Mouse (Mus musculus) thymus, postnatal 14 days (tissue): ENCODE measurements around the gene Tgfb1i1.

Experiments used
- DNase-seq: peaks from one replicate; pipeline ENCODE4 v3.0.0; 2021

Gene Tgfb1i1

DNA sequence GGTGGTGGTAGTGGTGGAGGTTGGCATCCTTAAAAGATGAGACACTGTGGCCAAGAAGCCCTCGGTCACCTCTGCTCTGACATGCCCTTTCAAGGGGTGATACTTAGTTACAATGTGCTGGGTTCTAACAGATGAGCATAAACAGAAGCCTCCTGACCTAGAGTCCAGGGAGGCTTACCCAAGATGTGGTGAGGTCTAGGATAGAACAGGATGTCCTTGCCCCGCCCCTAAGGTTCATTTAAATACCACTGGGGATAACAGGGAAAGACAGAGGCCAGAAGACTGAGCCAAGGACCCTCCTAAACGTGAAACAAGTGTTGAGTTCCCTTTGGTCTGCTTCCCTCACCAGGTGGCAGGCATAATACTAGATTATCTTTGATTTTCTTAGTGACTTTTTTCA lies 49.9 kb downstream of the Tgfb1i1 start:
- no peak for DNase-seq

- DNase-seq = peak; percentile 6
Measured at GRCm38 (mm10) chr7:128297291-128297616, 50.6 kb downstream of the Tgfb1i1 start.

DNA sequence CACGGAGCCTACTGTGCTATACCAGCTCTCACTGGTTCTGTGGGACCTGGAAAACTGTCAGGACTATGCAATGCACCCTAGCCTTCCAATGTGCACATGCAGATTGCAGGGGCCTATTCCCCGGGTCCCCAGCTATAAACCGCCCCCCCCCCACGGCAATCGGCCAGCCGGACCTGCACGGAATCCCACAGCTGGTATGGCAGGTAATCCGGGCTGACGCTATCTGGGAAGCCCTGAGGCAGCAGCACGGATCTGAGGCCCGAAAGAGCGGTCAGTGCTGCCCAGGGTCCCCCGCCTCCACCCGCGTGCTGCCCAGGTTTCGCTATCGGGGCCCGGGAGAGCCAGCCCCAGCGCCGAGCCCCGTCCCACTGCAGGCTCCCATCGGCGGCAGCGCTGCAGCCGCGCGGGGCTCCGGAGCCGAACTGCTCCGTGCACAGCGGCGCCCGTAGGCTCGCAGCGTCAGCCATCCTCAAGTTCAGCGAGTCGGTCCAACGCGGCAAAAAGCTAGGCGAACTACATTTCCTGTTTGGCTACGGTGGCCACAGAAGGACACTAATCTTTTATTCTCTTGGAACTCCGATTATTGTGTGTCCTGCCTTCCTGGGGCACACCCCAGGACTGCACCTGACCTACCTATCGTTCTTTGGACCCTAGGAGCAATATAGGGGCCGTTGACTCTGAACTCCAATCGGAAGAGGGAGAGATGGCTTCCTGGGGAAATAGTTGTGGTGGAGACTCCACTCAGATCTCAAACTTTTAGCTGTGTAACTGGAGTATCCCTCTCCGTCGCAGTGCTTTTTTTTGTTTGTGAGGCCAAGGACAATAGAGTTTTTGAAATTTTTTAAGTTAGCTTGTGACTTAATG lies 51.2 kb downstream of the Tgfb1i1 start, which contains the start of gene BC017158:
Gene BC017158 (minus strand): TSS at position 554 of the 864 bp plus-strand sequence.
- peak; percentile 76 for DNase-seq

DNA sequence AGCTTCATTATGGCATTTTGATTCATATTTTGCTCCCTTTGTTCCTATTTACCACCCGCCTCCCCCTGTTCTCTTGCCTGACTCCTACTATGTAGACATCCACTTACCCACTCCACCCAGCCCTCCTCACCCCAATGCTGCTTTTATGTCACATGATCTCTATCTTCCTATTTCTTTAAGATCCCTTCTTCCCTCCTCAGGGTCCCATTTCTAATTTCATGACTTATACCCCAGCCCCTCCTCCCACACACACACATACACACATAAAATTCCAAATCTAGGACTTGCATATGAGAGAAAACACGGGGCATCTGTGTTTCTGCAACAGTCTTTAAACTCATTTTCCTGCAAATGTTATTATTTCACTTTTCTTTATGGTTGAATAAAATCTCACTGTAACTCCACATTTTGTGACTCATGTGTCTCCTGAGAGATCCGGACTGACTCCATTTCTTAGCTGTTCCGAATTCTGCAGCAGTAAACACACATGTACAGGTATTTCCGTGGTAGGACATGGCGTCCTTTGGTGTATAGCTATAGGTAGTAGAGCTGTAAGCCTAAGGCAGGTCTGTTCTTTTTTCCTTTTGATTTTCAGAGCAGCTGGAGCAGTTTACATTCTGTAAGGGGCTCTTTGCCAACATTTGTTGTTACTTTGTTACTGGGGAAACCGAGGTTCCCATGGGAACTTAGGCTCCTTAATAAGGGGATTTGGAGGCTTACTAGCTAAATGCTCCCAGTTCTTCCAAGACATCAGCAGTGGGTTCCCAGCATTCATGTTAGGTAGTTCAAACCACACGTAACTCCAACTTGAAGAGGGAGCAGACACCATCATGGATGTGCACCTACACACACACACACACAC lies 52.1 kb downstream of the Tgfb1i1 start:
- peak; percentile 9 for DNase-seq

GRCm38 (mm10) chr7:128300952-128301351 lies 54.3 kb downstream of the Tgfb1i1 start:
- DNase-seq = no peak

DNA sequence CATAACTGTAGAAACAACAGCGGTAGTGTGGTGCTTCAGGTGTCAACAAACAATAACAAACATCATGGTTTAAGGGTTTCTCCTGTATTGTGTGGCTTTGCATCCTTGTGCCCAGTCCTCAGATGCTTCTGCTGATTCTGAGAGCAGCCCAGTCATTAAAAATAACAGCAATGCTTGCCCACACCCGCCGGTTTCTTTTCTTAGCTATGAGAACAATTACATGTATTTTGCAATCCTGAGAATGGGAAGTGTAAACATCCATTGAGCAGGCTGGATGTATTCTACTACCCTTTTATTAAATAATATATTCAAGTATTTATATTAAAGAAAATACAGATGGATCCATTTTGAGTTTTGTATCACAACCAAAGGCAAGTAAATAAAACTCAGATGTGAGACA lies 55.5 kb downstream of the Tgfb1i1 start:
- no peak for DNase-seq

- no peak for DNase-seq
Measured at GRCm38 (mm10) chr7:128304198-128304597, 57.6 kb downstream of the Tgfb1i1 start.

GRCm38 (mm10) chr7:128304907-128305306 lies 58.3 kb downstream of the Tgfb1i1 start:
- DNase-seq = peak; percentile 16
